Mouse (Mus musculus) right cerebral cortex, postnatal 4 days (tissue): ENCODE results near the gene Csta1.
A peak's percentile ranks its signal among the peaks of the same experiment; 100 is the strongest.
"Not testable (repeated sequence)": the region's sequence is repeated elsewhere in the genome, so short reads cannot be mapped to it uniquely, and the experiment has no call there.

Source experiments
- DNase-seq: peaks from one replicate; pipeline ENCODE4 v3.0.0-alpha.2; 2022

Csta1 gene

GRCm38 (mm10) chr16:36131141-36131540 is at the start of gene Csta1:
Csta1 (minus strand) TSS chr16:36131241.
- DNase-seq, result no peak

GRCm38 (mm10) chr16:36179910-36180309 is 48.9 kb upstream of the Csta1 start:
- DNase-seq, result no peak

- DNase-seq, result no peak
Measured at GRCm38 (mm10) chr16:36176108-36176507, 45.1 kb upstream of the Csta1 start.

- DNase-seq, result not testable (repeated sequence)
Measured at GRCm38 (mm10) chr16:36167841-36168240, 36.8 kb upstream of the Csta1 start.

- no peak for DNase-seq
Measured at GRCm38 (mm10) chr16:36156402-36156975, 25.4 kb upstream of the Csta1 start, which contains the start of gene Stfa2l1. Stfa2l1 (plus strand) TSS chr16:36156811.

- no peak for DNase-seq
Measured at GRCm38 (mm10) chr16:36138201-36138600, 7.2 kb upstream of the Csta1 start.

GRCm38 (mm10) chr16:36128092-36128491 is 2.9 kb downstream of the Csta1 start:
- DNase-seq, result no peak

GRCm38 (mm10) chr16:36115751-36116150 is 15.3 kb downstream of the Csta1 start:
- not testable (repeated sequence) for DNase-seq

- DNase-seq, result not testable (repeated sequence)
Measured at GRCm38 (mm10) chr16:36111486-36111885, 19.6 kb downstream of the Csta1 start.

GRCm38 (mm10) chr16:36102211-36102610 is 28.8 kb downstream of the Csta1 start:
- DNase-seq, result no peak

GRCm38 (mm10) chr16:36101526-36101925 is 29.5 kb downstream of the Csta1 start:
- DNase-seq, result no peak

GRCm38 (mm10) chr16:36097813-36098499 is 33.1 kb downstream of the Csta1 start:
- not testable (repeated sequence) for DNase-seq

GRCm38 (mm10) chr16:36094079-36094478 is 37.0 kb downstream of the Csta1 start:
- no peak for DNase-seq

- no peak for DNase-seq
Measured at GRCm38 (mm10) chr16:36090785-36091509, 40.1 kb downstream of the Csta1 start.

GRCm38 (mm10) chr16:36089850-36090616 is 41.0 kb downstream of the Csta1 start:
- DNase-seq, result no peak

GRCm38 (mm10) chr16:36089065-36089464 is 42.0 kb downstream of the Csta1 start:
- DNase-seq, result no peak

GRCm38 (mm10) chr16:36087846-36088245 is 43.2 kb downstream of the Csta1 start:
- no peak for DNase-seq

- no peak for DNase-seq
Measured at GRCm38 (mm10) chr16:36079916-36080315, 51.1 kb downstream of the Csta1 start.

- DNase-seq, result no peak
Measured at GRCm38 (mm10) chr16:36074772-36075171, 56.3 kb downstream of the Csta1 start.

GRCm38 (mm10) chr16:36072410-36073011 is 58.5 kb downstream of the Csta1 start:
- no peak for DNase-seq

- peak; percentile 94 for DNase-seq
Measured at GRCm38 (mm10) chr16:36071450-36072379, 59.3 kb downstream of the Csta1 start, which contains the start of the genes Fam162a and Ccdc58. Fam162a (minus strand) TSS chr16:36071594. Ccdc58 (plus strand) TSS chr16:36071685.
